Mouse (Mus musculus): ENCODE measurements around the gene Foxj2.

- TF ChIP-seq E2F4 (IDR thresholded peaks at IDR 0.05; ENCODE audit: insufficient read depth) = no peak
- no peak for TF ChIP-seq POLR2A (IDR thresholded peaks at IDR 0.05; ENCODE audit: insufficient read length, low read depth)
- TF ChIP-seq SRF (IDR thresholded peaks at IDR 0.05; ENCODE audit: control insufficient read depth, insufficient read length, low read depth) = no peak
- TF ChIP-seq REST (IDR thresholded peaks at IDR 0.05; ENCODE audit: insufficient read depth, insufficient read length) = no peak
- TF ChIP-seq MAX (IDR thresholded peaks at IDR 0.05; ENCODE audit: low read depth) = no peak
- no peak for TF ChIP-seq USF1 (IDR thresholded peaks at IDR 0.05; ENCODE audit: low read depth)
- TF ChIP-seq CEBPB (IDR thresholded peaks at IDR 0.05; ENCODE audit: insufficient read depth, poor library complexity, severe bottlenecking) = no peak
- TF ChIP-seq POLR2AphosphoS2 (IDR thresholded peaks at IDR 0.05; ENCODE audit: insufficient read length, low read depth) = no peak
- no peak for TF ChIP-seq TCF12 (IDR thresholded peaks at IDR 0.05; ENCODE audit: insufficient read depth, poor library complexity, severe bottlenecking)
Measured at GRCm38 (mm10) chr6:122862871-122863270, 43.2 kb downstream of the Foxj2 start.
